Mouse (Mus musculus): Measurements from ENCODE around the gene Scnn1a.

- no peak for TF ChIP-seq CTCF (IDR thresholded peaks at IDR 0.05; ENCODE audit: low read depth, low read length)
- TF ChIP-seq POLR2A (IDR thresholded peaks at IDR 0.05; ENCODE audit: borderline replicate concordance, low read depth, low read length), result no peak
Measured at GRCm38 (mm10) chr6:125345625-125346024, 25.2 kb downstream of the Scnn1a start.
